ENCODE assay signal across 9 mouse cellular contexts in the genomic region with DNA sequence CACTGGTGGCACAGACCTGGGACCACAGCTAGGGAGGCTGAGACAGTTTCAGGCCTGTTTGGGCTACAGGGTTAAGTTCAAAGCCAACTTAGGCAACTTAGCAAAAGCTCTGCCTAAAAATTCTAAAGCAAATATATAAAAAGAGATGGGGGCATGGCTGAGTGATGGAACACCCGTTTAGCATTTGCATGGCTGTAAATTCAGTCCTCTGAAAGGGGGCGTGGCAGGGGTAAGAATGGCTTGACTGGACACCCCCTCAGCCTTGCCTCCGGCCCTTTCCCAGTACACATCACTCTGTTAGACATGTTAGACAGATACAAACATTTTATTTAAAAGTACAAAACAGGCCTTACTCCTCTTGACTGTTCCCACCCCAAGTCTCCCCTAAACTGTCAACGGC. TPM values are rescaled to one million over a fixed set of nuclear protein-coding genes. Genes with fewer than 3 reads are reported as not detected.
DNase-seq lines count a peak whose midpoint lies in the region; ATAC-seq and TF ChIP-seq lines count a peak whose summit lies in the region.
"Had no signal": no experiment of that assay in that cellular context is flagged by ENCODE, and none has a peak within 500 bp of the region (broad histone marks: within the 10 kb centered on the region; RNA-seq: fewer than 3 reads in every experiment).

No protein-coding gene starts in this region.

- H3K27me3 ChIP-seq in E14TG2a.4 (ENCODE audit: insufficient read depth, low read length): no peaks in the 10 kb centered on the region
- no peaks in the 10 kb centered on the region for H3K27me3 ChIP-seq in heart, embryonic 16.5 days (ENCODE audit: control insufficient read depth, insufficient read depth, low read length)
- H3K27me3 ChIP-seq in liver, postnatal 0 days (ENCODE audit: insufficient read depth, low read length): no peaks in the 10 kb centered on the region

- H3K9me3 ChIP-seq in E14TG2a.4 (ENCODE audit: low read length): no peaks in the 10 kb centered on the region
- no peaks in the 10 kb centered on the region for H3K9me3 ChIP-seq in heart, embryonic 16.5 days (replicated peaks; ENCODE audit: control insufficient read depth, low read length)
- H3K9me3 ChIP-seq in liver, postnatal 0 days (ENCODE audit: low read length): no peaks in the 10 kb centered on the region

- H3K27ac ChIP-seq in gastrocnemius, adult 2 months: peak overlapping the region; percentile 99
- H3K27ac ChIP-seq in heart, embryonic 16.5 days (ENCODE audit: low read length): peak overlapping the region; percentile 98
- peak overlapping the region; percentile 92 for H3K27ac ChIP-seq in liver, postnatal 0 days (ENCODE audit: low read depth)

- 59% methylated on average over 4 of the region's 4 CpGs for WGBS in heart, embryonic 16.5 days
- 68% methylated on average over 4 of the region's 4 CpGs for whole genome bisulfite sequencing in liver, postnatal 0 days (ENCODE audit: insufficient replicate concordance)

- H3K4me2 ChIP-seq in heart, embryonic 16.5 days (ENCODE audit: low read depth, low read length): peak overlapping the region; percentile 61
- no peak overlapping the region for H3K4me2 ChIP-seq in liver, postnatal 0 days (ENCODE audit: low read depth, low read length)

- intact Hi-C loops in gastrocnemius, adult 2 months (cut with DNase I): no loop called here

- no peak for TF ChIP-seq EP300 in liver, postnatal 0 days (IDR thresholded peaks at IDR 0.05; ENCODE audit: low read depth)

- peaks cover 95% of the 10 kb centered on the region for H3K4me1 ChIP-seq in E14TG2a.4 (replicated peaks; ENCODE audit: low read depth, low read length)
- H3K4me1 ChIP-seq in heart, embryonic 16.5 days (ENCODE audit: control insufficient read depth, insufficient read depth, low read length): peaks cover 54% of the 10 kb centered on the region
- peaks cover 42% of the 10 kb centered on the region for H3K4me1 ChIP-seq in liver, postnatal 0 days (ENCODE audit: insufficient read depth)

- no peak for DNase-seq in gastrocnemius, adult 2 months
- DNase-seq in gastrocnemius, postnatal 10 days: no peak
- DNase-seq in liver, postnatal 0 days: no peak
- no peak for DNase-seq in urinary bladder, postnatal 10 days (ENCODE audit: low spot score)
- no peak for DNase-seq in right cerebral cortex, adult 18-20 months
- no peak for DNase-seq in spleen, adult 18-20 months
- DNase-seq: embryo, embryonic 11 days had no signal

- peak overlapping the region; percentile 70 for H3K9ac ChIP-seq in heart, embryonic 16.5 days (ENCODE audit: low read length)
- H3K9ac ChIP-seq in liver, postnatal 0 days (replicated peaks): 0 out of 2 replicates have a peak overlapping the region, but pooled peaks have one; percentile 8

- no peak for ATAC-seq in heart, embryonic 16.5 days (replicated peaks; ENCODE audit: extremely low read depth, insufficient read depth, low FRiP score)
- ATAC-seq in liver, postnatal 0 days: no peak

- TF ChIP-seq CTCF in gastrocnemius, adult 2 months (IDR thresholded peaks at IDR 0.05): no peak
- TF ChIP-seq CTCF in E14TG2a.4 (conservative IDR thresholded peaks at IDR 0.05; ENCODE audit: low read length): no peak
- no peak for TF ChIP-seq CTCF in liver, postnatal 0 days (IDR thresholded peaks at IDR 0.05; ENCODE audit: low read depth)

- peaks cover 25% of the 10 kb centered on the region for H3K36me3 ChIP-seq in E14TG2a.4 (ENCODE audit: insufficient read depth, low read length)
- H3K36me3 ChIP-seq in heart, embryonic 16.5 days (ENCODE audit: control insufficient read depth, insufficient read depth): no peaks in the 10 kb centered on the region
- no peaks in the 10 kb centered on the region; the same call in 1 of the 2 replicates for H3K36me3 ChIP-seq in liver, postnatal 0 days (replicated peaks; ENCODE audit: insufficient read depth, low read length)

- peak overlapping the region; percentile 63 for H3K4me3 ChIP-seq in gastrocnemius, adult 2 months
- H3K4me3 ChIP-seq in E14TG2a.4 (replicated peaks; ENCODE audit: low read length): peak overlapping the region; percentile 68
- peak overlapping the region; percentile 15 for H3K4me3 ChIP-seq in heart, embryonic 16.5 days (ENCODE audit: low read length)
- H3K4me3 ChIP-seq in liver, postnatal 0 days (ENCODE audit: low read depth, low read length): no peak overlapping the region

RNA-seq across cellular contexts. Expression of gene Gm16253, which starts 0.8 kb away (rescaled TPM):
- 1 to 10 TPM in 1 of 2 experiments, not detected in 1; 1.1 TPM for total RNA-seq in gastrocnemius, adult 2 months (2021)
- 1 to 10 TPM in 1 of 2 experiments, under 1 TPM in 1; 0.70 to 1.1 TPM for total RNA-seq in gastrocnemius, postnatal 10 days (2021)
- 1.3 and 1.4 TPM in 2 replicates for polyA plus RNA-seq in heart, embryonic 16.5 days (2015; fragmentation: Nextera tagmentation; extraction: Ambion mirVana)
- polyA plus RNA-seq in liver, postnatal 0 days (2015; fragmentation: Nextera tagmentation; extraction: Ambion mirVana): not detected in 2 replicates

RNA-seq across cellular contexts. Expression of gene Polr3gl, which starts 16.4 kb away (rescaled TPM):
- 10 to 100 TPM; 44.5 to 48.3 TPM for total RNA-seq in gastrocnemius, adult 2 months (2021)
- 10 to 100 TPM; 32.1 to 32.7 TPM for total RNA-seq in gastrocnemius, postnatal 10 days (2021)
- polyA plus RNA-seq in heart, embryonic 16.5 days (2015; fragmentation: Nextera tagmentation; extraction: Ambion mirVana): 33.4 and 36.4 TPM in 2 replicates
- 12.9 and 14.7 TPM in 2 replicates for polyA plus RNA-seq in liver, postnatal 0 days (2015; fragmentation: Nextera tagmentation; extraction: Ambion mirVana)

RNA-seq across cellular contexts. Expression of gene Ankrd34a, which starts 18.9 kb away (rescaled TPM):
- total RNA-seq in gastrocnemius, adult 2 months (2021): under 1 TPM; 0.41 to 0.92 TPM
- total RNA-seq in gastrocnemius, postnatal 10 days (2021): 1 to 10 TPM in 1 of 2 experiments, under 1 TPM in 1; 0.96 to 1.9 TPM
- 6.9 and 7.2 TPM in 2 replicates for polyA plus RNA-seq in heart, embryonic 16.5 days (2015; fragmentation: Nextera tagmentation; extraction: Ambion mirVana)
- not detected in 2 replicates for polyA plus RNA-seq in liver, postnatal 0 days (2015; fragmentation: Nextera tagmentation; extraction: Ambion mirVana)

RNA-seq across cellular contexts. Expression of gene Txnip, which starts 19.8 kb away (rescaled TPM):
- 100 to 1,000 TPM; 541 to 557 TPM for total RNA-seq in gastrocnemius, adult 2 months (2021)
- 100 to 1,000 TPM; 484 to 520 TPM for total RNA-seq in gastrocnemius, postnatal 10 days (2021)
- polyA plus RNA-seq in heart, embryonic 16.5 days (2015; fragmentation: Nextera tagmentation; extraction: Ambion mirVana): 209 and 226 TPM in 2 replicates
- 65.3 and 72.4 TPM in 2 replicates for polyA plus RNA-seq in liver, postnatal 0 days (2015; fragmentation: Nextera tagmentation; extraction: Ambion mirVana)

RNA-seq across cellular contexts. Expression of gene Lix1l, which starts 23.4 kb away (rescaled TPM):
- 1 to 10 TPM; 4.9 to 8.4 TPM for total RNA-seq in gastrocnemius, adult 2 months (2021)
- total RNA-seq in gastrocnemius, postnatal 10 days (2021): 10 to 100 TPM; 24.1 to 26.9 TPM
- 4.3 and 4.5 TPM in 2 replicates for polyA plus RNA-seq in heart, embryonic 16.5 days (2015; fragmentation: Nextera tagmentation; extraction: Ambion mirVana)
- polyA plus RNA-seq in liver, postnatal 0 days (2015; fragmentation: Nextera tagmentation; extraction: Ambion mirVana): 0.45 and 0.54 TPM in 2 replicates
